Mouse (Mus musculus): ENCODE results near the gene Crcp. TPM values are rescaled to one million over a fixed set of nuclear protein-coding genes. Genes with fewer than 3 reads are reported as not detected.

Crcp gene
- total and polyA plus RNA-seq, 2 experiments from 2014 or later = 34.4 to 83.0 TPM

DNA sequence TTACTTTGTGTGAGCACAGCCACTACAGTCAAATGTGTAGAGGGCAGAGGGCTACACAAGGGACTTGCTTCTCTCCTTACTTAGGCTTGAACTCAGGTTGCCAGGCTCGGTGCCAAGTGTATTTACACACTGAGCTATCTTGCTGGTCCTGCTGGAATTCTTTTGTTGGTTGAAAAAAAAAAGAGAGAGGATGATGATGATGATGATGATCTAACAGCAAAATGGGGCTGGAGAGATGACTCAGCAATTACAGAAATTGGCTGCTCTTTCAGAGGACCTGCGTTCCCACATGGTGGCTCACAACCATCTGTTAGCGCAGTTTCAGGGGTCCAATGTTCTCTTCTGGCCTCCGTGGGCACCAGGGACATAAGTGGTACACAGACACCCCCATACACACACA is 59.5 kb downstream of the Crcp start:
- Histone ChIP-seq H3K4me1 (ENCODE audit: insufficient read depth, low read length) (no peaks in the 10 kb centered on the region), H3K27me3 (ENCODE audit: insufficient read depth, low read length) (no peaks in the 10 kb centered on the region), H3K36me3 (ENCODE audit: insufficient read depth, low read length) (no peaks in the 10 kb centered on the region), H3K4me2 (ENCODE audit: low read depth, low read length) (no peak overlapping the region), H3K9me3 (ENCODE audit: low read length) (no peaks in the 10 kb centered on the region), H3K27ac (no peak overlapping the region), H3K4me3 (ENCODE audit: low read length) (no peak overlapping the region), H3K9ac (replicated peaks; ENCODE audit: low read length) (no peak overlapping the region)
- ATAC-seq (no peak), DNase-seq (ENCODE audit: low spot score) (no peak)
- WGBS = 85% methylated on average over 4 of the region's 4 CpGs
- TF ChIP-seq CTCF (IDR thresholded peaks at IDR 0.05; ENCODE audit: low read depth) = no peak

DNA sequence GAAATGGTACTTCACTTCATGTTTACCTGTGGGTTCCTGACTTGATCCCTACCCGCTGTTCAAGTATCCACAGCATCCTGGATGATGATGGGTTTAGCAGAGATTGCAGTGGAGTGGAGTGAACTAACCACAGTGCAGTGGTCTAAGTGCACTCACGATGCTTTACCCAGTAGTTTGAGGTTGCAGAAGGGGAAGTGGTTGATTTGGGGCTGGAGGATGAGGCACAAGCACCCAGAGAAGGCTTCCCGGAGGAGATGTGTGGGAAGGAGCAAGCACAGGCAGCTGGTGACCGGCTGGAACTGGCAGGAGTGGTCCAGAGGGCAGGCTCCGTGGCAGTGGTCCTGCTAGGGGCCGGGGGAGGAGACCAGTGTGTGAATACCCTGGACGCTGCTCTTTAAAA is 60.1 kb downstream of the Crcp start:
- ATAC-seq = no peak
- no peaks in the 10 kb centered on the region for H3K36me3 ChIP-seq (ENCODE audit: insufficient read depth, low read length)
- H3K27ac ChIP-seq = no peak overlapping the region
- no peaks in the 10 kb centered on the region for H3K9me3 ChIP-seq (ENCODE audit: low read length)
- H3K4me1 ChIP-seq (ENCODE audit: insufficient read depth, low read length) = no peaks in the 10 kb centered on the region
- no peaks in the 10 kb centered on the region for H3K27me3 ChIP-seq (ENCODE audit: insufficient read depth, low read length)
- H3K4me2 ChIP-seq (ENCODE audit: low read depth, low read length) = no peak overlapping the region
- H3K9ac ChIP-seq (replicated peaks; ENCODE audit: low read length) = no peak overlapping the region
- TF ChIP-seq CTCF (IDR thresholded peaks at IDR 0.05; ENCODE audit: low read depth) = no peak
- 89% methylated on average over 7 of the region's 7 CpGs for WGBS
- DNase-seq (ENCODE audit: low spot score) = no peak
- H3K4me3 ChIP-seq (ENCODE audit: low read length) = no peak overlapping the region

DNA sequence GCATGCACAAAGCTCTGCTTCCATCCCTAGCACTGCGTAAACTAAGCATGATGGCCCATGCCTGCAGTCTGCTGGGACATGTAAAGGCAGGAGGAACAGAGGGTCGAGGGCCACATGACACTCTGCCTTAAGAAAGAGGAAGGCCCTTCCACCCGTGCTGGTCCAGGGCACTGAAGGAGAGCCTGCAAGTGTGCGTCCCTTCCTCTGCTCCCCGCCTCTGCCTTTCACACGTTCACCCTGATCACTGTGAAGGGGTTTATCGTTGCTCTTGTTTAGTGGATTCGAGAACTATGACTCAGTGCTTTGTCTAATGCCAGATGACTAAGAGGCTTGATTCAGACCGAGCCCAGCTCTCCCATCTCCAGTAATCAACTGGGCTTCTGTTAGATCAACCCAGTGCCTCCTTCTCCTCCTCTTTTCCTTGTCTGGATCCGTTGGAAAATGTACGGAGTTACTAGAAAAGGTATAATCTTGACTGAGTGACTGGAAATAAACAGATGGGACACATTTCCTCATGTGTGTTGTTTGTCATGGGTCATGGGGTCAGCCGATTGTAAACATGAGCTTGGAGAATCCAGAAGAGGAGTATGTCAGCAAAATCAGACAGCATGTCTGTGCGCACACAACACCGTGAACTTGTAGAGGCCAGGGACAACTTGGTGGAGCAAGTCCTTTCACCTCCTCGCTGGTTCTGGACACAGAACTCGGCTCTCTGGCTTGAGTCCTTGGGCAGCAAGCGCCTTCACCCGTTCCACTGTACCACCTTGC is 60.7 kb downstream of the Crcp start:
- Histone ChIP-seq H3K4me3 (ENCODE audit: low read length) (no peak overlapping the region), H3K27ac (no peak overlapping the region), H3K9me3 (ENCODE audit: low read length) (no peaks in the 10 kb centered on the region), H3K4me1 (ENCODE audit: insufficient read depth, low read length) (no peaks in the 10 kb centered on the region), H3K9ac (replicated peaks; ENCODE audit: low read length) (no peak overlapping the region), H3K36me3 (ENCODE audit: insufficient read depth, low read length) (no peaks in the 10 kb centered on the region), H3K4me2 (ENCODE audit: low read depth, low read length) (no peak overlapping the region), H3K27me3 (ENCODE audit: insufficient read depth, low read length) (no peaks in the 10 kb centered on the region)
- ATAC-seq (no peak), DNase-seq (ENCODE audit: low spot score) (no peak)
- WGBS = 92% methylated on average over 18 of the region's 18 CpGs
- no peak for TF ChIP-seq CTCF (IDR thresholded peaks at IDR 0.05; ENCODE audit: low read depth)

DNA sequence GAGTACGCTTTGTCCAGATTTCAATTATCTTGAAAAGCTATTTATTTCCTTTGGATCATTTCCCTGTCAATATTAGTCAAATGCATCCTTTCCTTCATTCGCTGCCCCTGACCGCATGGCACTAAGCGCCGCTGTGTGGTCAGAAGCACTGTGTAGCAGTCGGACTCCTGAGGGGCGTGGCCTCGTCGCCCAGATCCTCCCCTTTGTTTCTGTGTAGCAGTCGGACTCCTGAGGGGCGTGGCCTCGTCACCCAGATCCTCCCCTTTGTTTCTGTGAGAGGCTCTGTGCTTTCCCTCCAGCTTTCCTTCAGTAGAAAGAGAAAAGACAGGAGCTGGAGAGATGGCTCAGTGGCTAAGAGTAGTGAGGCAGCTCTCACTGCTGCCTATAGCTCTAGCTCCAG is 67.7 kb downstream of the Crcp start:
- Histone ChIP-seq H3K9me3 (ENCODE audit: low read length) (no peaks in the 10 kb centered on the region), H3K27me3 (ENCODE audit: insufficient read depth, low read length) (no peaks in the 10 kb centered on the region), H3K4me2 (ENCODE audit: low read depth, low read length) (no peak overlapping the region), H3K9ac (replicated peaks; ENCODE audit: low read length) (no peak overlapping the region), H3K4me3 (ENCODE audit: low read length) (no peak overlapping the region), H3K4me1 (ENCODE audit: insufficient read depth, low read length) (no peaks in the 10 kb centered on the region), H3K27ac (no peak overlapping the region), H3K36me3 (ENCODE audit: insufficient read depth, low read length) (peaks cover 3% of the 10 kb centered on the region; the same call in 1 of the 2 replicates)
- DNase-seq (ENCODE audit: low spot score) = peak; percentile 17
- 47% methylated on average over 12 of the region's 12 CpGs for WGBS
- peak; percentile 77 for ATAC-seq
- peak; percentile 4; the same call in 1 of the 2 replicates for TF ChIP-seq CTCF (IDR thresholded peaks at IDR 0.05; ENCODE audit: low read depth)

DNA sequence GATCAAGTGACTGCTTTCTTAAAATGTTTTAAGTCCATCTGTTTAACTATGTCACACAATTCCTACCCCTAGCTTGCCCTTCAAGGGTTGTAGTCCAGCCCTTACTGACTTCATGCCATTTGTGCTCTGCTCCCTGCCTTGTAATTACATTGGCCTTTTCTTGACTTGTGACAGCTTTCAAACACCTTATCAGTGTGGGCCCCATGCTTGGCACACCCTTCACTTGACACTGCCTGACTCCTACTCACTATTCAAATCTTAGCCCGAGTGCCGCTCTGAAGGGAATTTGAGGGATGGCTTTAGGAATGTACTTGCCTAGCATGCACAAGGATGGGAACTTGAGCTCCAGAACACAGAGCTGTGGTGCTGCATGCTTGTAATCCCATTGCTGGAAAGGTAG is 68.7 kb downstream of the Crcp start:
- Histone ChIP-seq H3K4me3 (ENCODE audit: low read length) (no peak overlapping the region), H3K4me2 (ENCODE audit: low read depth, low read length) (no peak overlapping the region), H3K36me3 (ENCODE audit: insufficient read depth, low read length) (peaks cover 8% of the 10 kb centered on the region; the same call in 1 of the 2 replicates), H3K9me3 (ENCODE audit: low read length) (no peaks in the 10 kb centered on the region), H3K4me1 (ENCODE audit: insufficient read depth, low read length) (no peaks in the 10 kb centered on the region), H3K9ac (replicated peaks; ENCODE audit: low read length) (no peak overlapping the region), H3K27me3 (ENCODE audit: insufficient read depth, low read length) (no peaks in the 10 kb centered on the region), H3K27ac (no peak overlapping the region)
- no peak for TF ChIP-seq CTCF (IDR thresholded peaks at IDR 0.05; ENCODE audit: low read depth)
- ATAC-seq = no peak
- no peak for DNase-seq (ENCODE audit: low spot score)
- WGBS = 77% methylated on average over 2 of the region's 2 CpGs

DNA sequence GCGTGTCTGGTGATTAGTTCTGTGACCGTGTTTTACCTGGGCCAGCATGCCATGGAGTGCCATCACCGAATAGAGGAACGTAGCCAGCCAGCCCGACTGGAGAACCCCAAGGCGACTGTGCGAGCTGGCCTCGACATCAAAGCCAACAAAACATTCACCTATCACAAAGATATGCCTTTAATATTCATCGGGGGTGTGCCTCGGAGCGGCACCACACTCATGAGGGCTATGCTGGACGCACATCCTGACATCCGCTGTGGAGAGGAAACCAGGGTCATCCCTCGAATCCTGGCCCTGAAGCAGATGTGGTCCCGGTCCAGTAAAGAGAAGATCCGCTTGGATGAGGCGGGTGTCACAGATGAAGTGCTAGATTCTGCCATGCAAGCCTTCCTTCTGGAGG is 72.6 kb downstream of the Crcp start:
- Histone ChIP-seq H3K4me1 (ENCODE audit: insufficient read depth, low read length) (no peaks in the 10 kb centered on the region), H3K27me3 (ENCODE audit: insufficient read depth, low read length) (no peaks in the 10 kb centered on the region), H3K9me3 (ENCODE audit: low read length) (no peaks in the 10 kb centered on the region), H3K36me3 (ENCODE audit: insufficient read depth, low read length) (peaks cover 8% of the 10 kb centered on the region; the same call in 1 of the 2 replicates), H3K27ac (no peak overlapping the region), H3K9ac (replicated peaks; ENCODE audit: low read length) (no peak overlapping the region), H3K4me3 (ENCODE audit: low read length) (no peak overlapping the region), H3K4me2 (ENCODE audit: low read depth, low read length) (no peak overlapping the region)
- ATAC-seq (no peak), DNase-seq (ENCODE audit: low spot score) (no peak)
- no peak for TF ChIP-seq CTCF (IDR thresholded peaks at IDR 0.05; ENCODE audit: low read depth)
- 96% methylated on average over 17 of the region's 17 CpGs for WGBS

DNA sequence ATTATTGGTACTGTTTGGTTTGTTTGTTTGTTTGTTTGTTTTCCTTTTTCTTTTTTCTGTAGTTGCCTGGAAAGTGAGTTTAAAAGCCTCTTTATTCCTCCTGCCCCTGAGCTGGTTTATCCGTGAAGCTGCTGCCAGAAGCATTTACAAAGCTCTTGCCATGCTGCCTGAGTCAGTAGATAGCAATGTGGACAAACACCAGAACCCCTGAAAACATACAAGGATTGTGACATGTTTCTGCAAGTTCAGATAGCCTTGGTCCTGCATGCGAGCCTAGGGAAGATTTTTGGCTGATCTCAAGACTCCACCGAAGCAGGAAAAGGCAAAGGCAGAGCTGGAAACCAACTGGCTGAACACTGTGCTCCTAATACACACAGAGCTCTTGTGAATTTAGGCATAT is 80.3 kb downstream of the Crcp start:
- no peak overlapping the region for H3K27ac ChIP-seq
- ATAC-seq = no peak
- no peak overlapping the region for H3K4me2 ChIP-seq (ENCODE audit: low read depth, low read length)
- no peak for TF ChIP-seq CTCF (IDR thresholded peaks at IDR 0.05; ENCODE audit: low read depth)
- no peaks in the 10 kb centered on the region for H3K9me3 ChIP-seq (ENCODE audit: low read length)
- no peaks in the 10 kb centered on the region for H3K27me3 ChIP-seq (ENCODE audit: insufficient read depth, low read length)
- H3K36me3 ChIP-seq (ENCODE audit: insufficient read depth, low read length) = no peaks in the 10 kb centered on the region; the same call in 1 of the 2 replicates
- WGBS = 91% methylated on average over 3 of the region's 3 CpGs
- no peaks in the 10 kb centered on the region for H3K4me1 ChIP-seq (ENCODE audit: insufficient read depth, low read length)
- DNase-seq (ENCODE audit: low spot score) = no peak
- no peak overlapping the region for H3K4me3 ChIP-seq (ENCODE audit: low read length)
- H3K9ac ChIP-seq (replicated peaks; ENCODE audit: low read length) = no peak overlapping the region

Other genes starting within 250 kb of the Crcp start
- gene Psph, start 241.8 kb upstream of the Crcp start, total RNA-seq (2014; rRNA removed) = 28.3 and 31.0 TPM in 2 replicates
- gene Psph, start 241.8 kb upstream of the Crcp start, polyA plus RNA-seq (2015; fragmentation: Nextera tagmentation; extraction: Ambion mirVana) = 55.3 and 58.1 TPM in 2 replicates
- gene Sumf2, start 182.3 kb upstream of the Crcp start, total RNA-seq (2014; rRNA removed) = 21.8 and 23.2 TPM in 2 replicates
- 25.2 and 29.4 TPM in 2 replicates for gene Sumf2, start 182.3 kb upstream of the Crcp start, polyA plus RNA-seq (2015; fragmentation: Nextera tagmentation; extraction: Ambion mirVana)
- 1,207 and 1,381 TPM in 2 replicates for gene Chchd2, start 141.8 kb upstream of the Crcp start, total RNA-seq (2014; rRNA removed)
- gene Chchd2, start 141.8 kb upstream of the Crcp start, polyA plus RNA-seq (2015; fragmentation: Nextera tagmentation; extraction: Ambion mirVana) = 877 TPM in 2 replicates
- 9.6 and 10.4 TPM in 2 replicates for gene Zbed5, start 133.6 kb upstream of the Crcp start, total RNA-seq (2014; rRNA removed)
- gene Zbed5, start 133.6 kb upstream of the Crcp start, polyA plus RNA-seq (2015; fragmentation: Nextera tagmentation; extraction: Ambion mirVana) = 7.4 and 7.9 TPM in 2 replicates
- 2.0 and 3.6 TPM in 2 replicates for gene Phkg1, start 130.7 kb upstream of the Crcp start, total RNA-seq (2014; rRNA removed)
- 1.7 and 3.3 TPM in 2 replicates for gene Phkg1, start 130.7 kb upstream of the Crcp start, polyA plus RNA-seq (2015; fragmentation: Nextera tagmentation; extraction: Ambion mirVana)
- 3.5 and 4.1 TPM in 2 replicates for gene Nupr1l, start 120.8 kb upstream of the Crcp start, total RNA-seq (2014; rRNA removed)
- gene Nupr1l, start 120.8 kb upstream of the Crcp start, polyA plus RNA-seq (2015; fragmentation: Nextera tagmentation; extraction: Ambion mirVana) = 6.0 and 6.1 TPM in 2 replicates
- gene Vkorc1l1, start 87.3 kb upstream of the Crcp start, total RNA-seq (2014; rRNA removed) = 73.0 and 73.3 TPM in 2 replicates
- gene Vkorc1l1, start 87.3 kb upstream of the Crcp start, polyA plus RNA-seq (2015; fragmentation: Nextera tagmentation; extraction: Ambion mirVana) = 22.3 and 23.0 TPM in 2 replicates
- gene Gusb, start 26.2 kb upstream of the Crcp start, total RNA-seq (2014; rRNA removed) = 26.2 and 27.4 TPM in 2 replicates
- 44.7 and 47.0 TPM in 2 replicates for gene Gusb, start 26.2 kb upstream of the Crcp start, polyA plus RNA-seq (2015; fragmentation: Nextera tagmentation; extraction: Ambion mirVana)
- gene Asl, start within 50 bp of the Crcp start, total RNA-seq (2014; rRNA removed) = 24.9 and 31.4 TPM in 2 replicates
- gene Asl, start within 50 bp of the Crcp start, polyA plus RNA-seq (2015; fragmentation: Nextera tagmentation; extraction: Ambion mirVana) = 43.2 and 52.3 TPM in 2 replicates
- 35.6 and 38.1 TPM in 2 replicates for gene Tpst1, start 44.0 kb downstream of the Crcp start, total RNA-seq (2014; rRNA removed)
- gene Tpst1, start 44.0 kb downstream of the Crcp start, polyA plus RNA-seq (2015; fragmentation: Nextera tagmentation; extraction: Ambion mirVana) = 46.7 and 48.7 TPM in 2 replicates
- 20.8 and 31.7 TPM in 2 replicates for gene Kctd7, start 115.6 kb downstream of the Crcp start, total RNA-seq (2014; rRNA removed)
- 10.9 and 11.2 TPM in 2 replicates for gene Kctd7, start 115.6 kb downstream of the Crcp start, polyA plus RNA-seq (2015; fragmentation: Nextera tagmentation; extraction: Ambion mirVana)
- gene Rabgef1, start 142.5 kb downstream of the Crcp start, total RNA-seq (2014; rRNA removed) = 16.1 and 19.9 TPM in 2 replicates
- 27.4 and 28.9 TPM in 2 replicates for gene Rabgef1, start 142.5 kb downstream of the Crcp start, polyA plus RNA-seq (2015; fragmentation: Nextera tagmentation; extraction: Ambion mirVana)
- gene Tmem248, start 187.8 kb downstream of the Crcp start, total RNA-seq (2014; rRNA removed) = 37.1 and 51.2 TPM in 2 replicates
- gene Tmem248, start 187.8 kb downstream of the Crcp start, polyA plus RNA-seq (2015; fragmentation: Nextera tagmentation; extraction: Ambion mirVana) = 26.5 and 30.5 TPM in 2 replicates
- gene Sbds, start 226.2 kb downstream of the Crcp start, total RNA-seq (2014; rRNA removed) = 14.9 and 21.5 TPM in 2 replicates
- 52.3 and 57.2 TPM in 2 replicates for gene Sbds, start 226.2 kb downstream of the Crcp start, polyA plus RNA-seq (2015; fragmentation: Nextera tagmentation; extraction: Ambion mirVana)
- 20.5 and 22.7 TPM in 2 replicates for gene Tyw1, start 226.3 kb downstream of the Crcp start, total RNA-seq (2014; rRNA removed)
- gene Tyw1, start 226.3 kb downstream of the Crcp start, polyA plus RNA-seq (2015; fragmentation: Nextera tagmentation; extraction: Ambion mirVana) = 17.6 and 18.1 TPM in 2 replicates